In genomic region chr16:20643911-20644310, GRCm38 (mm10) we compare ENCODE assay signal across 22 mouse cellular contexts. TPM values are rescaled to one million over a fixed set of nuclear protein-coding genes. Genes with fewer than 3 reads are reported as not detected.
"Had no signal": no experiment of that assay in that cellular context is flagged by ENCODE, and none has a peak within 500 bp of the region (broad histone marks: within the 10 kb centered on the region; RNA-seq: fewer than 3 reads in every experiment).

No protein-coding gene starts in this region.

- H3K9ac ChIP-seq: kidney, embryonic 15.5 days; liver, embryonic 13.5 days; midbrain, embryonic 12.5 days; neural tube, embryonic 13.5 days had no signal

- H3K27ac ChIP-seq: kidney, embryonic 15.5 days; layer of hippocampus, adult 2 months; left cerebral cortex, adult 2 months; liver, embryonic 13.5 days; midbrain, embryonic 12.5 days; neural tube, embryonic 13.5 days had no signal

- DNase-seq: kidney, postnatal 14 days; layer of hippocampus, adult 9-11 months; liver, embryonic 13.5 days; lung, adult 2 months; lung, postnatal 14 days; lung, postnatal 4 days; retina, postnatal 1 day; right cerebral cortex, postnatal 25 days; thymus, adult 2 months; thymus, postnatal 14 days; thymus, postnatal 4 days had no signal

- H3K36me3 ChIP-seq: kidney, embryonic 15.5 days; liver, embryonic 13.5 days; midbrain, embryonic 12.5 days; neural tube, embryonic 13.5 days had no signal

- H3K27me3 ChIP-seq: kidney, embryonic 15.5 days; midbrain, embryonic 12.5 days; neural tube, embryonic 13.5 days had no signal

- H3K4me2 ChIP-seq: kidney, embryonic 15.5 days; liver, embryonic 13.5 days; midbrain, embryonic 12.5 days; neural tube, embryonic 13.5 days had no signal

- H3K9me3 ChIP-seq: kidney, embryonic 15.5 days; liver, embryonic 13.5 days; midbrain, embryonic 12.5 days; neural tube, embryonic 13.5 days had no signal

- H3K4me3 ChIP-seq: kidney, embryonic 15.5 days; layer of hippocampus, adult 2 months; left cerebral cortex, adult 2 months; liver, embryonic 13.5 days; midbrain, embryonic 12.5 days; myocyte; neural tube, embryonic 13.5 days had no signal

- H3K4me1 ChIP-seq: kidney, embryonic 15.5 days; liver, embryonic 13.5 days; midbrain, embryonic 12.5 days had no signal

- ATAC-seq: midbrain, embryonic 16.5 days had no signal

RNA-seq across cellular contexts. Expression of gene Ece2, which starts 14.3 kb away (rescaled TPM):
- total RNA-seq: liver, adult 2 months; megakaryocyte-erythroid progenitor cell, adult 5-6 weeks; monocyte, adult 5-6 weeks; neutrophil, adult 5-6 weeks had no signal
- polyA plus RNA-seq: liver, adult 2 months had no signal

RNA-seq across cellular contexts. Expression of gene Camk2n2, which starts 22.8 kb away (rescaled TPM):
- total RNA-seq: megakaryocyte-erythroid progenitor cell, adult 5-6 weeks; monocyte, adult 5-6 weeks; neutrophil, adult 5-6 weeks had no signal
